Mouse (Mus musculus): ENCODE data around the gene Tmem274. TPM values are rescaled to one million over a fixed set of nuclear protein-coding genes. Genes with fewer than 3 reads are reported as not detected.
"Not testable (repeated sequence)": the region's sequence is repeated elsewhere in the genome, so short reads cannot be mapped to it uniquely, and the experiment has no call there.

Gene Tmem274
- total RNA-seq (2017): not detected in 3 replicates

- no peak for ATAC-seq (replicated peaks; ENCODE audit: insufficient number of reproducible peaks, low FRiP score, low TSS enrichment, poor library complexity, severe bottlenecking)
Observed at GRCm38 (mm10) chr4:149477078-149477477, at the start of gene Tmem274. TSS of gene Tmem274 (plus strand) at chr4:149477378.

DNA sequence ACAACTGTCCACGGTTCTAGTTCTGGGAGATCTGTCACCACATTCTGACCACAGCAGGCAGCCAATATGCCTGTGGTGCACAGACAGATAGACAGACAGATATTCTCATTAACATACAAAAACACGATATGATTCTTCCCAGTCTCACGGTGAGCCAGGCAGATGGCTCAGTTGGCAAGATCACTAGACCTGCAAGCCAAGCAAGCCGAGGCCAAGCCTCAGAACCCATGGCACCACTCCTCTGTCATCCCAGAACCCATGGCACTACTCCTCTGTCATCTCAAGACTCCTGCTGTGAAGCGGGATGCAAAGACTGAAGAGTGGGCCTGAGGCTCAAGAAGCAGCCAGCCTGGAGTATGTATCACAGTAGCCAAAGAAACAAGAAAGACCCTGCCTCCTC, 47.6 kb upstream of the Tmem274 start:
- no peak for ATAC-seq (replicated peaks; ENCODE audit: insufficient number of reproducible peaks, low FRiP score, low TSS enrichment, poor library complexity, severe bottlenecking)

- not testable (repeated sequence) for ATAC-seq (replicated peaks; ENCODE audit: insufficient number of reproducible peaks, low FRiP score, low TSS enrichment, poor library complexity, severe bottlenecking)
Observed at GRCm38 (mm10) chr4:149431887-149432286, 45.3 kb upstream of the Tmem274 start.

DNA sequence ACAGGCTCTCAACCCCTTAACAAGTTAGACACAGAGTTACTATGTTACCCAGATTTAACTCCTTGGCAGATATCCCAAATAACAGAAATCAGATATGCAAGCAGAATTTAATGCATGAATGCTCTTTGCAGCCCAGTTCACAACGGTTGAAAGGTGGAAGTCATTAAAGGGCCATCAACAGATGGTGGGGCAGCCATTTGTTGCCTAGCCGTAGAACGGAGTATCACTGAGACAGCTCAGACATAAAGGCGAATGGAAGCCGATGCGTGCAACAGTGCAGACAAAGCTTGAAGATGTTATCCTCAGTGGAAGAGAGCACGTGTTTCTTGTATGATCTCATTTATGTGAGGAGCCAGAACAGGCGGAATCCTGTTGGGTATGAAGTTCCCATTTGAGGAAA, 36.6 kb upstream of the Tmem274 start:
- no peak for ATAC-seq (replicated peaks; ENCODE audit: insufficient number of reproducible peaks, low FRiP score, low TSS enrichment, poor library complexity, severe bottlenecking)

DNA sequence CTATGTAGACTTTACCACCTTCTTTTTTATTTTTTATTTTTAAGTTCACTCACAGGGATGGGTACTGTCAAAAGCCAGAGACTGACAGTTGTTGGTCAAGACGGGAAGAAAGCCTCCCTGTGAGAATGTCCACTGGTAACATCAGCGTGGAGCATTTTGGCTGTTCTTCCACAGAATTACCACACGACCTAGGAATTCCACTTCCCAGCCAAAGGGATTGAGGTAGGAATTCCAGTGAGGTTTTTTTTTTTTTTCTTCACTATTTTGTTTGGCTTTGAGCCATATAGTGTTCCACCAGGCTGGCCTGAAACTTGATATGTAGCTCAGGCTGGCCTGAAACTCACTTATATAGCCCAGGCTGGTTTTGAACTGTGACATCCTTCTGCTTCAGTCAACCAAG, 34.7 kb upstream of the Tmem274 start:
- no peak for ATAC-seq (replicated peaks; ENCODE audit: insufficient number of reproducible peaks, low FRiP score, low TSS enrichment, poor library complexity, severe bottlenecking)

- no peak for ATAC-seq (replicated peaks; ENCODE audit: insufficient number of reproducible peaks, low FRiP score, low TSS enrichment, poor library complexity, severe bottlenecking)
Observed at GRCm38 (mm10) chr4:149444465-149444864, 32.7 kb upstream of the Tmem274 start.

DNA sequence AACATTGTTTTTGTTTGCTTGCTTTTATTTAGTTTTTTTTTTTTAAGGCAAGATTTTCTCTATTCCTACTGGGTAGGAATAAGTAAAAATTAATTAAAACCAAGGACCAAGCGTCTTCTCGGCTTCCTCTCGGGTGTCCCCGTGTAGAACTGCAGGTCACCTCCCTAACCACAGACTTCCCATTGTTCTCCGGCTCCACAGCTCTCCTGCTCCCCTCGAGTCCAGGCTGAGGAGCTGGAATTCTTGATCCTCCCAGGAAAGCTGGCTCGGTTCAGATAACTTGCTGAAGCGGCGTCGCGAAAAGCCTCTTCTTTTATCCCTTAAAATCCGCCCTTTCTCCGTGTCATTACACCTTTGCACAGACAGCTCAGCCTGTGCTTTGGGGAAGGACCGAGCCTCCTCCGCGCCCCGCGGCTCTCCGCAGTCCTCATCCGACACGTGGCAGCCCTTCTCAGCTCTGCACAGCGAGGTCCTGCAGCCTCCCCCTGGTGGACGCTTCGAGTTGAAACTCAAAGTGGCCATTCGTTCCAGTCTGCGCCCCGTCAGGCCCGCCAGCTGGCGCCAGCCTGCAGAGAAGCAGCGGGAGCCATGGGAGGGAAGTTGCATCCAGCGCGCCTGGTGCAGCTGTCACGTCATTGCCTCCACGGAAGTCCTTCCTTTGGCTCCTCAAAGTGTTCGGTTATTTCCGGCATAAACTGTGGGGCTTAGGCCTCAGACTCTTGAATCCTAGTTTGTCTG, 32.0 kb upstream of the Tmem274 start:
- peak; percentile 99 for ATAC-seq (replicated peaks; ENCODE audit: insufficient number of reproducible peaks, low FRiP score, low TSS enrichment, poor library complexity, severe bottlenecking)

DNA sequence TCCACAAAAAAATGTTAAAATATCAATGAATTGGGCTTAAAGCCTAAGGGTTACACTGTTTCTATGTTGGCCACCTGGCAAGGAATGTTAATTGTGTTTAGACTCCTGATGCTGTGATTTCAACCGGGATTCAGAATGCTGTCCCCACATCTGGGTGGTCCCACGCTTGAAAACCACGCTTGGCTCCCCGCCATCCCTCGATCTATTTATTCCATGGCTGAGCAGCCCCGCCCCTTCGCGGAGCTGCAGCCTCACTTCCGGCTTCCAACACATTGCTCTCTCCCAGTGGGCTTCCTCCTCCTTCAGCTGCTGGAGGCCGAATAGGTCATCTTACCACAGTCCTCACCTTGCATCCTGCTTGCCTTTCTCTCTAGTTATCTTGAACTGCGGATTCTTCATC, 31.3 kb upstream of the Tmem274 start:
- ATAC-seq (replicated peaks; ENCODE audit: insufficient number of reproducible peaks, low FRiP score, low TSS enrichment, poor library complexity, severe bottlenecking): no peak

DNA sequence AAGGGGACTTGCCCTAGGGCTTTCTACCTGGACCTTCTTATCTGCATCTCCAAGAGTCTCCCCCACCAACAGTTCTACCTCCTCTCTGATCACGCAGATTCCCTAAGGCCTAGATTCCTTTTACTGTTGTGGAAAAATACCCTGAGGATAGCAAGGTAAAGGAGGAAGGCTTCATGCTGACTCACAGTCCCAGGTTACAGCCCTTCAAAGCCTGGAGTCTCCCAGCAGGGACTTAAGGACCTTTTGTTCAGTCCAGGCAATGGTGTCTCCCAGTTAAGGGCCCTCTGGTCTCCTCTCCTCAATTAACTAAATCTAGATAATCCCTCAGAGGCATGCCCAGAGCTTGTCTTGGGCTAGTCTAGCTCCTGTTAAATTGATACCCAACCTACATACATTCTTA, 30.9 kb upstream of the Tmem274 start:
- 0 out of 2 replicates have a peak, but pooled peaks have one; percentile 14 for ATAC-seq (replicated peaks; ENCODE audit: insufficient number of reproducible peaks, low FRiP score, low TSS enrichment, poor library complexity, severe bottlenecking)

DNA sequence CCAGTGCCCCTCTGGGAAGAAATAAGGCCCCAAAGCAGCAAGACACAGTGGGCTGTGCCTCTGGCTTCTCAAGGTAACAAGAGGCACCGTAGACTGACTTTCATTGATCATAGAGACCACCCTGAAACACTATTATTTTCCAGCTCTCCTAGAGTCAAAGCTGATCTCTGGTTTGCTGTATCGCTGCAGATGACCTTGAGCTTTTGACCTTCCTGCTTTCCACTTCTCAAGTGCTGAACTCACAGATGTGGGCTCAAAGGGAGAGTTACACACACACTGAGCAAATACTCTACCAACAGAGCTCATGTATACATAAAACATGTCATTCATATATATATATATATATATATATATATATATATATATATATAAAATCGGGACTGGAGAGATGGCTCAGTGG, 26.5 kb upstream of the Tmem274 start:
- ATAC-seq (replicated peaks; ENCODE audit: insufficient number of reproducible peaks, low FRiP score, low TSS enrichment, poor library complexity, severe bottlenecking): no peak

DNA sequence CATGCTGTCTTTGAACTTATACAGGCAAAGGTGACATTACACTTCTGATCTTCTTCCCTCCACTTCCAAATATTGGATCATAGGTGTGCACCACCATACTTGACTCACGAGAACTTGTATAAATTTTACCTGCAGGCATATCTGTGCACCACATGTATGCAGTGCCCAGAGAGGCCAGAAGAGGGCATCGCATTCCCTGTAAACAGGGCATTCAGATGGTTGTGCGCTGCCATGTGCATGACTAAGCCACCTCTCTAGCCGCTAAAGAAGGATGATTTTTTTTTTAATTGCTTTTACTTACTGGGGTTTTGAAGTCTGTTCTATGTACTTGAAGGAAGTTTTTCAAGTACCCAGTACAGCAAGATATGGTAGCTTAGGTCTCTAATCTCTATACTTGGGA, 23.5 kb upstream of the Tmem274 start:
- no peak for ATAC-seq (replicated peaks; ENCODE audit: insufficient number of reproducible peaks, low FRiP score, low TSS enrichment, poor library complexity, severe bottlenecking)

GRCm38 (mm10) chr4:149454263-149454662, 22.9 kb upstream of the Tmem274 start:
- no peak for ATAC-seq (replicated peaks; ENCODE audit: insufficient number of reproducible peaks, low FRiP score, low TSS enrichment, poor library complexity, severe bottlenecking)

GRCm38 (mm10) chr4:149454879-149455278, 22.3 kb upstream of the Tmem274 start, which contains the start of gene Rbp7:
TSS of gene Rbp7 (minus strand) at chr4:149454978.
- no peak for ATAC-seq (replicated peaks; ENCODE audit: insufficient number of reproducible peaks, low FRiP score, low TSS enrichment, poor library complexity, severe bottlenecking)

- peak; percentile 88 for ATAC-seq (replicated peaks; ENCODE audit: insufficient number of reproducible peaks, low FRiP score, low TSS enrichment, poor library complexity, severe bottlenecking)
Observed at GRCm38 (mm10) chr4:149457163-149457562, 20.0 kb upstream of the Tmem274 start.

DNA sequence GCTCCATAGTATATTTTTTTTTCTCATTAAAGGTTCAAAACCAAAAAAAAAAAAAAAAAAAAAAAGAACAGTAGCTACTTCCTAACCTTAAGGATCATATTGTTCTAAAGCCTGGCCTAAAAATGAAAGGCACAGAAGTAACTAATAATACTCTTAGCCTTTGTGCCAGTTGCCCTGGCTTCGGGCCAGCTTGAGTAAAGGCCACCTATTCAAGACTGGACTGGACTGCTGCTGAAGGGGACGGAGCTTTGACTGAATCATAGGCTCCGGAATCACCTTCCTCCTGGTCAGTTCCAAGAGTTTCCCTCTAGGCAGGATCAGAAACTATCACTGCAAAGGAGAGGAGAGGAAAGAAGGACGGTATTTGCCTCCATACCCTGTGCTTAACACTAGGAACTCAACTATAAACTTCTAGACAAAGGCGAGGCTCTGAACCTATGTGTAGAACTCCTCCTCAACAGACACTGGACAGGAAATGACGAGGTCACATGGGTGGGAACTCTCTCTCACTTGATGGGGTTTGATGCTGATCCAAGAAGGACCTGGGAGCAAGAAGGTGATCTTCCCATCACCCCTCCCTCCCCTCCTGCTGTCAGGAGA, 19.2 kb upstream of the Tmem274 start:
- ATAC-seq (replicated peaks; ENCODE audit: insufficient number of reproducible peaks, low FRiP score, low TSS enrichment, poor library complexity, severe bottlenecking): no peak

GRCm38 (mm10) chr4:149458526-149458925, 18.7 kb upstream of the Tmem274 start:
- no peak for ATAC-seq (replicated peaks; ENCODE audit: insufficient number of reproducible peaks, low FRiP score, low TSS enrichment, poor library complexity, severe bottlenecking)

DNA sequence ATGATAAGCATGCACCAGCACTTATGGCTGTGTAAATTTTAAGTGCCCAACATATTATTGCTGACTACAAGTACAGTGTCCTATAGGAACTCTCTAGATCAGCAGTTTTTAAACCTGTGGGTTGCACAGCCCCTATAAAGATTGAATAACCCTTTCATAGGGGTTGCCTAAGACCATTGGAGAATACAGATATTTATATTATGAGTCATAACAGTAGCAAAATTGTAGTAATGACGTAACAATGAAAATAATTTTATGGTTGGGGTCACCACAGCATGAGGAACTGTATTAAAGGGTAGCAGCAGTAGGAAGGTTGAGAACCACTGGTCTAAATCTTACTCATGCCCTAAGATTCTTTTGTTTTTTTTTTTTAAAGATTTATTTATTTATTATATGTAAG, 17.8 kb upstream of the Tmem274 start:
- no peak for ATAC-seq (replicated peaks; ENCODE audit: insufficient number of reproducible peaks, low FRiP score, low TSS enrichment, poor library complexity, severe bottlenecking)

DNA sequence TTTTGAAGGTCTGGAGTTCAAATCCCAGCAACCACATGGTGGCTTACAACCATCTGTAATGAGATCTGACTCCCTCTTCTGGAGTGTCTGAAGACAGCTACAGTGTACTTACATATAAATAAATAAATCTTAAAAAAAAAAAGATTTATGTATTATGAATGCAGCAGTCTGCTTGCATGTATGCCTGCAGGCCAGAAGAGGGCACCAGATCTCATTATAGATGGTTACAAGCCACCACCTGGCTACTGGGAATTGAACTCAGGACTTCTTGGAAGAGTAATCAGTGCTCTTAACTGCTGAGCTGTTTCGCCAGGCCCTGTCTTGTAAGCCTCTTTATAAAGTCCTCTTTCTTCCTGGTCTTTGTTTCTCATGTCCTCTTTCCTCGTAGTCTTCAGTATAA, 16.7 kb upstream of the Tmem274 start:
- ATAC-seq (replicated peaks; ENCODE audit: insufficient number of reproducible peaks, low FRiP score, low TSS enrichment, poor library complexity, severe bottlenecking): not testable (repeated sequence)

- ATAC-seq (replicated peaks; ENCODE audit: insufficient number of reproducible peaks, low FRiP score, low TSS enrichment, poor library complexity, severe bottlenecking): no peak
Observed at GRCm38 (mm10) chr4:149461579-149462304, 15.4 kb upstream of the Tmem274 start.
